ENCODE assay signal across 21 mouse cellular contexts in genomic region chr15:88579461-88579860, GRCm38 (mm10). TPM values are rescaled to one million over a fixed set of nuclear protein-coding genes. Genes with fewer than 3 reads are reported as not detected.
"Had no signal": no experiment of that assay in that cellular context is flagged by ENCODE, and none has a peak within 500 bp of the region (broad histone marks: within the 10 kb centered on the region; RNA-seq: fewer than 3 reads in every experiment).

No protein-coding gene starts in this region.

- H3K27me3 ChIP-seq: limb, embryonic 13.5 days; liver, embryonic 15.5 days; midbrain, embryonic 15.5 days; neural tube, embryonic 12.5 days had no signal

- ATAC-seq: lung, postnatal 0 days; midbrain, embryonic 15.5 days had no signal

- H3K36me3 ChIP-seq: limb, embryonic 13.5 days; liver, embryonic 15.5 days; midbrain, embryonic 15.5 days; neural tube, embryonic 12.5 days had no signal

- H3K4me2 ChIP-seq: limb, embryonic 13.5 days; liver, embryonic 11.5 days; liver, embryonic 15.5 days; midbrain, embryonic 11.5 days; midbrain, embryonic 15.5 days; neural tube, embryonic 12.5 days had no signal

- H3K4me1 ChIP-seq: limb, embryonic 13.5 days; liver, embryonic 15.5 days; midbrain, embryonic 15.5 days; neural tube, embryonic 12.5 days had no signal

- DNase-seq: kidney, postnatal 36 days; layer of hippocampus, adult 9-11 months; layer of hippocampus, postnatal 36 days; lung, adult 2 months; lung, postnatal 36 days; thymus, postnatal 14 days had no signal

- H3K27ac ChIP-seq: kidney, postnatal 0 days; limb, embryonic 13.5 days; liver, embryonic 15.5 days; midbrain, embryonic 15.5 days; neural tube, embryonic 12.5 days; stomach, postnatal 0 days had no signal

- H3K9ac ChIP-seq: limb, embryonic 13.5 days; liver, embryonic 15.5 days; midbrain, embryonic 15.5 days; neural tube, embryonic 12.5 days had no signal

- H3K9me3 ChIP-seq: limb, embryonic 13.5 days; liver, embryonic 15.5 days; midbrain, embryonic 15.5 days; neural tube, embryonic 12.5 days had no signal

- H3K4me3 ChIP-seq: limb, embryonic 13.5 days; liver, embryonic 15.5 days; midbrain, embryonic 15.5 days; neural tube, embryonic 12.5 days had no signal

RNA-seq across cellular contexts. Expression of gene Zdhhc25, which starts 20.6 kb away (rescaled TPM):
- total RNA-seq: layer of hippocampus, adult 18-20 months; layer of hippocampus, postnatal 36 days; left cerebral cortex, adult 8-10 months; left cerebral cortex, postnatal 36 days; megakaryocyte progenitor cell, adult 5-6 weeks; monocyte, adult 5-6 weeks; neutrophil, adult 5-6 weeks had no signal
- polyA plus RNA-seq: kidney, postnatal 0 days; limb, embryonic 13.5 days; liver, embryonic 11.5 days; liver, embryonic 15.5 days; lung, adult 2 months; lung, postnatal 0 days; midbrain, embryonic 11.5 days; midbrain, embryonic 15.5 days; neural tube, embryonic 12.5 days; stomach, postnatal 0 days had no signal
